Mouse (Mus musculus): ENCODE measurements at regions not wholly inside any gene's neighbourhood (a gene's known extent, or its start where the extent isn't known, plus 50 kb on each side); places are given as distances from the start of the nearest gene placed in this dataset.

DNA sequence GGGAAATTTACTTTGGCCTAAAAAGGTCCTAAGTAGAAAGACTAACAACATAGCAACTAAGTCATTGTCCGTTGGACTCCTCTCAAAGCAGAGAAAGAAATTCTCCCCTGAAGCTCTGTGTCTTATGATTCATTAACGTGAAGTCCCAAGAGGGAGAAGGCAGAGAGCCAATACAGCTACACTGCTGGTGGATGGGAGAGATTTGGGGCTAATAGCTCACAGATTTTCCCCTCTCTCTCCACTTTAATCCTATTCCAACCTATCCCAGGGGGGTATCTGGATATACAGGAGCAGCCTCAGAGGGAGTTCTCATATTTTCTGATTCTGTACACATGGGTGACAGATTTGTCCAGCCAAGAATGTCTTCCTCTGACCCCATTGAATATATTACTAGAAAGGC, 247.1 kb downstream of the Ipo11 start:
- DNase-seq (ENCODE audit: low read depth) = peak; percentile 20
- TF ChIP-seq POLR2A (IDR thresholded peaks at IDR 0.05; ENCODE audit: borderline replicate concordance, extremely low read depth, insufficient read depth, insufficient read length, poor library complexity, severe bottlenecking) = no peak
- TF ChIP-seq CTCF (IDR thresholded peaks at IDR 0.05; ENCODE audit: borderline replicate concordance, extremely low read depth, insufficient read depth, insufficient read length) = no peak

DNA sequence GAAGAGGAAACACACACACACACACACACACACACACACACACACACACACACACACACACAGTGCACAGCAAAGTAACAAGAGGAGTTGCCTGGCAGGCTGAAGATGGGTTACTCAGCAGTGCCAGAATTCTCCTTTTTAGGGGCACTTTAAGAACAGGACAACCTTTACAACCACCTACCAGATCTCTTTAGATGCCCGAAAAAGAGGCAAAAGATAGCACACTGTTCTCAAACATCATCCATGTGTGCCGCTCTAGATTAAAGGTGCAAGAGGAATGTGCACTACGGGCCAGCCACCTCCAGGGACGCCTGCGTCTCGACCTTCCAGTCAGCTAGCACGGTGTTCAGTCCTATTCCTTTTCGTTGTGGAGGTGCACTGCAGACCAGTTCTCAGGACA, 247.7 kb downstream of the Ipo11 start:
- no peak for DNase-seq (ENCODE audit: low read depth)
- TF ChIP-seq CTCF (IDR thresholded peaks at IDR 0.05; ENCODE audit: borderline replicate concordance, extremely low read depth, insufficient read depth, insufficient read length) (no peak), POLR2A (IDR thresholded peaks at IDR 0.05; ENCODE audit: borderline replicate concordance, extremely low read depth, insufficient read depth, insufficient read length, poor library complexity, severe bottlenecking) (no peak)

DNA sequence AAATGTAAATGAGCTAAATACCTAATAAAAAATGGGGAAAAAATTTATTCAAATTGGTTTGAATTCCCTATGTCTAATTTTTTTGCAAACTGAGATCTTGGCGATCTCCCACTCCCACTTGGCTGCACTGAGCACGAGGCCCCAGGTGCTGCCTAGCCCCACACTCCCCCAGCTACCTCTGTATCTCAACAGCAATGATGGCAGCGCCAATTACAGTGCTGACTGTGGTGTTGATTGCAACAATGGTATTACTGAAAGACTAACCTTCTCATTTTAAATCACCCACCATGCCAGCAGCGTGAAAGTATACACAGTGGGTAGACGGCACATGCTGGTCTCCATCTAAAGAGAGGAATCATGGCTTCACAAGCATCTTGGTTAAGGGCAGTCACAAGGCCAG, 267.1 kb downstream of the Ipo11 start:
- TF ChIP-seq CTCF (IDR thresholded peaks at IDR 0.05; ENCODE audit: borderline replicate concordance, extremely low read depth, insufficient read depth, insufficient read length) (no peak), POLR2A (IDR thresholded peaks at IDR 0.05; ENCODE audit: borderline replicate concordance, extremely low read depth, insufficient read depth, insufficient read length, poor library complexity, severe bottlenecking) (no peak)
- no peak for DNase-seq (ENCODE audit: low read depth)

DNA sequence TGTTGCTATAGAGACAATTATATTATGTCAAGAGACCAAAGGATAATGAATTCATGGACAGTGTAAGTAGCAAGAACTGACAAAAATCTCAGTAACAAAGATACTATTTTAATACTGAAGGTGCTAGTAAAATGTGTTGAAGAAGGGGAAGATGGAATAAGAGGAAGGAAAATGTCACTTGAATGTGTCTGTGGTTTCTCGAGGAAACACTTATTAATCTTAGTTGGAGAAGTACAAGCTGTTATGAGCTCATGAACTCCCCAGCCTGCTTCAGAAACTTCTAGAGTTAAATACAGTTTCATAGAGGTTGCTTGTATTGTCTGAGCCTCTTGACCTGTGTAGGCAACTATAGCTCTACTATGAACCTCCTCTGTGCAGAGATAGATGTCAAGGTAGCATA, 274.6 kb downstream of the Ipo11 start:
- TF ChIP-seq POLR2A (IDR thresholded peaks at IDR 0.05; ENCODE audit: borderline replicate concordance, extremely low read depth, insufficient read depth, insufficient read length, poor library complexity, severe bottlenecking) (no peak), CTCF (IDR thresholded peaks at IDR 0.05; ENCODE audit: borderline replicate concordance, extremely low read depth, insufficient read depth, insufficient read length) (no peak)
- DNase-seq (ENCODE audit: low read depth) = no peak

DNA sequence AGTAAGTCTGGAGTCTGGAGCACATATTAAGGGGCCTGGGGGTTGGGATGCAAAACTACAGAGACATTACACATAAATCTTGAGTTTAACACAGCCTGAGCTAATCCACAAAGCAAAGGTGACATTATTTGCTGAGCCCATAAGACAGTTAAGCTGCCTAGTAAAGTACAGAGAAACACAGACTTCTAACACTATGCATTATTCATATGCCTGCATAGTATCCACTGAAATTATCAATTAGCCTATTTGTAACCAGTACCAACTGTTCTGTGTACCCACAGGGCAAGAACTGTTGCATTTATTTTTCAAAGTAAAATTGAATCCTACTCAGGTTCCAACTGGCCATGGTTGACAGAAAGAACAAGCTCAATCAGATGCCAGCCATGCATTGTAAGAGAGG, 287.4 kb downstream of the Ipo11 start:
- DNase-seq (ENCODE audit: low read depth) = no peak

DNA sequence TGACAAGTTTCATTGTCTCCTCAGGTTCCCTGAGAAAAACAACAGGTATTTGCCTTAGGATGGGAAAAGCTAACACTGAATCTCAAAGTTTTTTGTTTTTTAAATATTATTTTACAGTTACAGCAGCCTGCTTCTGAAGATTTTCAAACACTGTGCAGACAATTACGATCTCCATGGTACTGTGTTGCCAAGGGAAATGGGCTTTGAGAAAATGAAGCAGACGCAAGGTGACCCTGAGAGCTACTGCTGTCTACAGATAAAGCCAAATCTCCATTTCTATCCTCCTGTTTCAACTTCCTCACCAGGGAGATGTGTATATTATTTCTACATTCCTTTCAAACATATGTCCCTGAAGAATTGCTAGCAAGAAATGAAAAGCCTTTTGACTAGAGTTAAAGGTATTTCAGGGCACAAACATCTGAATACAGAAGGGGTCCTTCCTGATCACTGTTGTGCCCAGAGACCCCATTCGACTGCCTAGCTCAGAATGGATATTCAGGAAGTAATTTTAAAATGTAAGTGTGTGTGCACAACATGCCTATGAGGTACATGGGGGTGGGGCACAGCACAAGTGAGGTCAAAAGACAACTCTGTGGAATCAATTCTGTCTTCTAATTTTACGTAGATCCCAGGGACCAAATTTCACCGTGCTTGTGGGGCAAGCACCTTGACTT, 293.3 kb downstream of the Ipo11 start:
- no peak for TF ChIP-seq POLR2A (IDR thresholded peaks at IDR 0.05; ENCODE audit: borderline replicate concordance, extremely low read depth, insufficient read depth, insufficient read length, poor library complexity, severe bottlenecking)
- TF ChIP-seq CTCF (IDR thresholded peaks at IDR 0.05; ENCODE audit: borderline replicate concordance, extremely low read depth, insufficient read depth, insufficient read length) = no peak
- peak; percentile 41 for DNase-seq (ENCODE audit: low read depth)

More for the DNA sequence above, 287.4 kb downstream of the Ipo11 start:
- TF ChIP-seq POLR2A (IDR thresholded peaks at IDR 0.05; ENCODE audit: borderline replicate concordance, extremely low read depth, insufficient read depth, insufficient read length, poor library complexity, severe bottlenecking) (no peak), CTCF (IDR thresholded peaks at IDR 0.05; ENCODE audit: borderline replicate concordance, extremely low read depth, insufficient read depth, insufficient read length) (no peak)

DNA sequence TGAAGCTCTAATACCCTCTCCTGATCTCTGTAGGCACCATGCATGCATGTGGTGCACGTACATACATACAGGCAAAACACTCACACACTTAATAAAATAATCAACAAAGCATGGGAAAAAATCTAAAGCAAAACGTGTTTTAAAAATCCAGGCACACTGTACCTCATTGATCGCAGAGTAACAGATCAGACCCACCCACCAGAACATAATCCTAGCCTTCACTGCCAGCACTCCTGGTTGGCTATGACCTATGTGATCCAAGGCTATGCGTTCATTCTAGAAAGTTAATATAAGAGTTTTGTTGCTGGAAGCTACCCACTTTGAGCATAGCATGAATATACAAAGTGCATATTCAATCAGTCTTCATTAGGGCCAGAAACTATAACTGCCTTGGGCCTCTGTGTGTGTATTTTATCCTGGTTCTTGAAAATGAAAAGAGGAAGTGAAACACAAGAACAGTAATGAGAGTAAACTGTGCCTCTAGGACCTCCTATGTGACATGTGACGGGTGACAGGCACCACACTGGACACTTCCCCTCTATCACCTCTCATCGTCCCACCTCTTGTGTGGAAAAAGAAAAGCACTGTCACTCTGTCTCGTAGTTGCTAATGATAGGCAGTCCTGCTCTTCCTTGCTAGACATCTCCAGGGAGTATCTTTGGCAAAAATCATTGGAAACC, 297.9 kb downstream of the Ipo11 start:
- no peak for TF ChIP-seq CTCF (IDR thresholded peaks at IDR 0.05; ENCODE audit: borderline replicate concordance, extremely low read depth, insufficient read depth, insufficient read length)
- TF ChIP-seq POLR2A (IDR thresholded peaks at IDR 0.05; ENCODE audit: borderline replicate concordance, extremely low read depth, insufficient read depth, insufficient read length, poor library complexity, severe bottlenecking) = no peak
- DNase-seq (ENCODE audit: low read depth) = no peak

DNA sequence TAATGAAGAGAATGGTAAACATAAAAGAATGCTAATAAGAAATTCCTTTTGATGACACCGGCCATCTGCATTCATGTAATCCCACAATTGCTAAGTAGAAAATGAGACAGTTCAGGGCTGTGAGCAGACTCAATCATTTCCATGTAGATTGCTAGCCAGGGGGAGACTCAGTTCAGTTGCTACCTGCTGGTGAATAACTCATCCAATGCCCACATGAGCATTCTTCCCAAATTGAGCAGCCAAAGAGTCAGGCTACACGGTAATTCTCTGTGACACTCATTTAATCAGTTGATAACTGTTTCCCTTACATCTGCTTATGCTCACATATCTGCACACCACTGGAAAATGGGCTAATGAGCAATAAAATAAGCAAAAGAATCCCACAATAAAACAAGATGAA, 345.0 kb downstream of the Ipo11 start:
- TF ChIP-seq POLR2A (IDR thresholded peaks at IDR 0.05; ENCODE audit: borderline replicate concordance, extremely low read depth, insufficient read depth, insufficient read length, poor library complexity, severe bottlenecking) = no peak
- no peak for TF ChIP-seq CTCF (IDR thresholded peaks at IDR 0.05; ENCODE audit: borderline replicate concordance, extremely low read depth, insufficient read depth, insufficient read length)
- peak; percentile 26 for DNase-seq (ENCODE audit: low read depth)

DNA sequence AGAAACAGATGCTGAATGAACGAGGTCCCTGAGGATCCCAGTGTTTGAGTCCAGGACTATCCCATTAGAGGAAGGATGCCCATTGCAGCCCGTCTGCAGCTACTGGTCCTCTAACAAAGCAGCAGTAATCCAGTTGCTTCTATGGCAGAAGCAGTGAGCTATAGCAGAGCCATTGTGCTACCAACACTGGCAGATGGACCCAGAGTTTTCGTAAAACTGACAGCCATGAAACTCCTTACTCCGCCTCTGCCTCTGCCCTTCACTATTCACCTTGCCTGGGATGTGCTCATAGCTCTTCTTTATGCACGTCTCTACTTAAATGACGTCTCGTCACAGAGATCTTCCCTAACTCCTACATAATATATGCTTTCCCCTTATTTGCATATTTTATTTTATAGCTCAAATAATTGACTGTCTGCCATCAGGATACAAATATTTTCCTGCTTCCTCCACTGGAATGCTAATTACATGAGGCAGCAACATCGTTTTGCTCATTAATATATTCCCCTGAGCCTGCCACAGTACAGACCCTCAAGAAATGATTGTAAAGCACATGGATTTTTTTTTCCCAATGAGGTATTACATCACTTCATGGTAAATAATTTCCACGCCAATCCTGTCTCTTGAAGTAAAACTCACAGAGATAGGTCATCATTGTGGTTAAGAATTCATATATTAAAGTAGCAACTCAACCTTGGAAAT, 368.9 kb downstream of the Ipo11 start:
- no peak for TF ChIP-seq POLR2A (IDR thresholded peaks at IDR 0.05; ENCODE audit: borderline replicate concordance, extremely low read depth, insufficient read depth, insufficient read length, poor library complexity, severe bottlenecking)
- TF ChIP-seq CTCF (IDR thresholded peaks at IDR 0.05; ENCODE audit: borderline replicate concordance, extremely low read depth, insufficient read depth, insufficient read length) = no peak
- DNase-seq (ENCODE audit: low read depth) = peak; percentile 43

DNA sequence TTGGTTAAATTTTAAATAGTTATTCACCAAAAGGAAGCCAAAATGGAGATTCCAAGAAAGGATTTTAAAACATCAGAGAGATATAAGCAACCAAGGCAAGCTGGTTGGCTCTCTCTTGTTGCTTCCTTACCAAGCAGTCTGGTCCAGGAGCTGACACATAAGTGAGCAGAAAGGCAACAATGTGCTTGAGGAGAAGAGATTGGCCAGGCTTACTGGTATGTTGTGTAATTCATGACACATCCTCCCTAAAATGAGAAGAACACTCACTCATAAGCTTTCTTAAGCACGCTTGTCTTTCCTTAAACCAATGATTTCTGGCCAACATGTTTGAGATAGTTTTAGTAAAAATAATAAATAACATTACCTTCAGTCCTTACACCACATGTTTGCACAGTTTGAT, 374.2 kb downstream of the Ipo11 start:
- DNase-seq (ENCODE audit: low read depth) = no peak
- TF ChIP-seq POLR2A (IDR thresholded peaks at IDR 0.05; ENCODE audit: borderline replicate concordance, extremely low read depth, insufficient read depth, insufficient read length, poor library complexity, severe bottlenecking) = no peak
- TF ChIP-seq CTCF (IDR thresholded peaks at IDR 0.05; ENCODE audit: borderline replicate concordance, extremely low read depth, insufficient read depth, insufficient read length) = no peak

DNA sequence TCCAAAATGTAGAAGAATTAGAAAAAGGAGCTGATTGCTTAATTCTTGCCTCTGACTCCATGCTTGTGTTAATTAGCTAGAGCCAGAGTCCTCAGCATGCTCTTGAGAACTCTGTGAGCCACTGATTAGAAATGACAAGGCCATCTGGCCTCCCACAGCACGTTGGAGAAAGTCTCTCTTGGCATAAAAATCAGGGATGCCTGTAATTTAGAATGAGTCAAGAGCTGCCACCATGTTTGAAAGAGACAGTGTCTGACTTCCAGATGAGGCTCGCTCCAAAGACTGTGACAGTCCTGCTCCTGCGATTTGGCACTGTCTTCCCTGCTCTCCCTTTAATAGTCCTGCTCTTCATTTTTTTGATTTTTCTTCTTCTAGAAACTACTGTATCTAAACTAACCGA, 374.6 kb downstream of the Ipo11 start:
- TF ChIP-seq POLR2A (IDR thresholded peaks at IDR 0.05; ENCODE audit: borderline replicate concordance, extremely low read depth, insufficient read depth, insufficient read length, poor library complexity, severe bottlenecking) (no peak), CTCF (IDR thresholded peaks at IDR 0.05; ENCODE audit: borderline replicate concordance, extremely low read depth, insufficient read depth, insufficient read length) (no peak)
- peak; percentile 82 for DNase-seq (ENCODE audit: low read depth)

Data from brain, embryonic 14.5 days (tissue).